In the genomic region with DNA sequence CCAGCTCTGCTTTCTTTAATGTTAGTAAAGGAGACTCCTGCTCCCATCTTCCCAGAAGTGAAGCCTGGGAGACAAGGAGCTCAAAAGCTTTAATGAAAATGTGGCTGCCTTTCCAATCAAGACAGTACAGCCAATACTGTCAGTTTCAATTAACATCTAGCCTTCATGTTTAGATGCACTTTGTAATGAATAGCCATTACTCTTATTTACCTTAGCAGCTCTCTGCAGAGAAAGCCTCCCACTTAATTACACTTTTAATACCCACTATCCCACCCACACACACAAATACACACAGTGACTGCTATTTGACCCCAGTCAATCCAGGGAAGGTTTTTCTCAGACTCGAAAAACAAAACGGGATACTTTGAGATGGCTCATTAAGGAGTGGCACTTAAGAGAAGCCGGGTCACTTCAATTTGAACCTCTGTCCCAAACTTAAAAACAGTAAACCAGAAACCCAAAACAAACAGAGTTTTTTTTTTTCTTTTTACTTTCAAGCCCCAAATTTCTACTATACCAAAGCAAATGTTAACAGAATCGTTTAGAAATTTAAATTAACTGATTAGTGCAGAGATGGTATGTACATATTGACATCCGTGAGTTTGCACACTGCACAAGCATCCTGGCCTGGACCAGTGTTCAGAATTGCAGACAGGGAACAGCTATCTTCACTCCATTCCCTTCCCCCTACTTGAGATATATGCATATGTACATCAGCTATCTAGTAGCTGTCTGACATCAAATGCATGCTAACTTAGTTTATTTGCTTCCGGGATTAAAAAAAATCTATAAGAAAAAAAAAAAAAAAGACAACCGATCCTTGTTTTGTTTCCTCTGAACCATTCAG, we compare ENCODE assay signal across 28 mouse cellular contexts.
A peak's percentile ranks its signal among the peaks of the same experiment; 100 is the strongest.
DNase-seq lines count a peak whose midpoint lies in the region; ATAC-seq and TF ChIP-seq lines count a peak whose summit lies in the region.
"Had no signal": no experiment of that assay in that cellular context is flagged by ENCODE, and none has a peak within 500 bp of the region (broad histone marks: within the 10 kb centered on the region; RNA-seq: fewer than 3 reads in every experiment).

No protein-coding gene starts in this region.

- H3K4me1 ChIP-seq in kidney, adult 2 months (ENCODE audit: control insufficient read depth, insufficient read depth, low read length): no peaks in the 10 kb centered on the region
- H3K4me1 ChIP-seq in midbrain, embryonic 12.5 days: no peaks in the 10 kb centered on the region
- H3K4me1 ChIP-seq in midbrain, embryonic 15.5 days: no peaks in the 10 kb centered on the region
- H3K4me1 ChIP-seq in embryonic facial prominence, embryonic 14.5 days (ENCODE audit: control insufficient read depth, insufficient read depth, low read length): no peaks in the 10 kb centered on the region
- no peaks in the 10 kb centered on the region for H3K4me1 ChIP-seq in neural tube, embryonic 14.5 days (ENCODE audit: control insufficient read depth, insufficient read depth, low read length)
- H3K4me1 ChIP-seq: embryonic facial prominence, embryonic 15.5 days; forebrain, embryonic 12.5 days; hindbrain, embryonic 12.5 days; limb, embryonic 15.5 days; liver, embryonic 13.5 days; megakaryocyte, embryonic 14.5 days; stomach, embryonic 15.5 days had no signal

- no peaks in the 10 kb centered on the region; the same call in 1 of the 2 replicates for H3K9me3 ChIP-seq in midbrain, embryonic 12.5 days
- H3K9me3 ChIP-seq in midbrain, embryonic 15.5 days: no peaks in the 10 kb centered on the region
- H3K9me3 ChIP-seq in embryonic facial prominence, embryonic 14.5 days (ENCODE audit: control insufficient read depth, low read length): no peaks in the 10 kb centered on the region
- H3K9me3 ChIP-seq in neural tube, embryonic 14.5 days (ENCODE audit: control insufficient read depth, low read length): no peaks in the 10 kb centered on the region
- H3K9me3 ChIP-seq: embryonic facial prominence, embryonic 15.5 days; forebrain, embryonic 12.5 days; hindbrain, embryonic 12.5 days; limb, embryonic 10.5 days; limb, embryonic 15.5 days; liver, embryonic 13.5 days; megakaryocyte, embryonic 14.5 days; stomach, embryonic 15.5 days had no signal

- DNase-seq in kidney, adult 2 months: no peak
- no peak for DNase-seq in kidney, adult 8-10 months
- DNase-seq in embryonic facial prominence, embryonic 14.5 days (ENCODE audit: low spot score): no peak
- no peak for DNase-seq in B cell, adult 2 months
- DNase-seq: adrenal gland, postnatal 25 days; cerebellum, adult 11-12 months; cerebellum, adult 9-11 months; embryo, embryonic 11 days; forebrain, postnatal 0 days; gastrocnemius, postnatal 10 days; heart, postnatal 14 days; layer of hippocampus, adult 9-11 months; liver, embryonic 13.5 days; lung, adult 18-20 months; lung, postnatal 4 days; right cerebral cortex, postnatal 25 days had no signal

- no peak for TF ChIP-seq CTCF in kidney, adult 2 months (conservative IDR thresholded peaks at IDR 0.05; ENCODE audit: insufficient read depth, insufficient read length, low read depth, low read length)

- H3K27me3 ChIP-seq in kidney, adult 2 months (replicated peaks; ENCODE audit: control insufficient read depth, insufficient read depth, low read length): no peaks in the 10 kb centered on the region
- no peaks in the 10 kb centered on the region for H3K27me3 ChIP-seq in midbrain, embryonic 12.5 days
- no peaks in the 10 kb centered on the region for H3K27me3 ChIP-seq in midbrain, embryonic 15.5 days (replicated peaks)
- no peaks in the 10 kb centered on the region for H3K27me3 ChIP-seq in embryonic facial prominence, embryonic 14.5 days (replicated peaks; ENCODE audit: control insufficient read depth, insufficient read depth, low read length)
- no peaks in the 10 kb centered on the region for H3K27me3 ChIP-seq in neural tube, embryonic 14.5 days (ENCODE audit: control insufficient read depth, insufficient read depth, low read length)
- H3K27me3 ChIP-seq: embryonic facial prominence, embryonic 15.5 days; forebrain, embryonic 12.5 days; hindbrain, embryonic 12.5 days; limb, embryonic 15.5 days; liver, embryonic 13.5 days; megakaryocyte, embryonic 14.5 days; stomach, embryonic 15.5 days had no signal

- H3K27ac ChIP-seq in kidney, adult 2 months (ENCODE audit: insufficient read depth, low read depth, low read length): peak overlapping the region; percentile 38; the same call in 1 of the 2 replicates
- no peak overlapping the region for H3K27ac ChIP-seq in midbrain, embryonic 12.5 days (replicated peaks)
- no peak overlapping the region for H3K27ac ChIP-seq in midbrain, embryonic 15.5 days
- H3K27ac ChIP-seq in embryonic facial prominence, embryonic 14.5 days (replicated peaks; ENCODE audit: low read depth, low read length): no peak overlapping the region
- H3K27ac ChIP-seq in neural tube, embryonic 14.5 days (ENCODE audit: low read depth, low read length): 0 out of 2 replicates have a peak overlapping the region, but pooled peaks have one; percentile 5
- H3K27ac ChIP-seq: embryonic facial prominence, embryonic 15.5 days; forebrain, embryonic 12.5 days; hindbrain, embryonic 12.5 days; limb, embryonic 10.5 days; limb, embryonic 15.5 days; liver, embryonic 13.5 days; stomach, embryonic 15.5 days had no signal

- H3K4me2 ChIP-seq in midbrain, embryonic 12.5 days (replicated peaks): no peak overlapping the region
- no peak overlapping the region for H3K4me2 ChIP-seq in midbrain, embryonic 15.5 days
- no peak overlapping the region for H3K4me2 ChIP-seq in embryonic facial prominence, embryonic 14.5 days (ENCODE audit: low read depth, low read length)
- H3K4me2 ChIP-seq in neural tube, embryonic 14.5 days (ENCODE audit: low read depth, low read length): no peak overlapping the region
- H3K4me2 ChIP-seq: embryonic facial prominence, embryonic 15.5 days; forebrain, embryonic 12.5 days; hindbrain, embryonic 12.5 days; limb, embryonic 15.5 days; liver, embryonic 13.5 days; stomach, embryonic 15.5 days had no signal

- H3K4me3 ChIP-seq in kidney, adult 2 months (ENCODE audit: insufficient read depth, low read depth, low read length): no peak overlapping the region
- H3K4me3 ChIP-seq in midbrain, embryonic 12.5 days: no peak overlapping the region
- no peak overlapping the region for H3K4me3 ChIP-seq in midbrain, embryonic 15.5 days
- H3K4me3 ChIP-seq in embryonic facial prominence, embryonic 14.5 days (ENCODE audit: low read depth, low read length): no peak overlapping the region
- H3K4me3 ChIP-seq in neural tube, embryonic 14.5 days (ENCODE audit: low read depth, low read length): no peak overlapping the region
- H3K4me3 ChIP-seq: embryonic facial prominence, embryonic 15.5 days; forebrain, embryonic 12.5 days; hindbrain, embryonic 12.5 days; limb, embryonic 10.5 days; limb, embryonic 15.5 days; liver, embryonic 13.5 days; megakaryocyte, embryonic 14.5 days; stomach, embryonic 15.5 days had no signal

- H3K36me3 ChIP-seq in kidney, adult 2 months (ENCODE audit: control insufficient read depth, insufficient read depth, low read length): no peaks in the 10 kb centered on the region
- H3K36me3 ChIP-seq in midbrain, embryonic 12.5 days: no peaks in the 10 kb centered on the region
- H3K36me3 ChIP-seq in midbrain, embryonic 15.5 days (replicated peaks): no peaks in the 10 kb centered on the region
- no peaks in the 10 kb centered on the region for H3K36me3 ChIP-seq in embryonic facial prominence, embryonic 14.5 days (ENCODE audit: control insufficient read depth, insufficient read depth, low read length)
- no peaks in the 10 kb centered on the region for H3K36me3 ChIP-seq in neural tube, embryonic 14.5 days (ENCODE audit: control insufficient read depth, insufficient read depth, low read length)
- H3K36me3 ChIP-seq: embryonic facial prominence, embryonic 15.5 days; forebrain, embryonic 12.5 days; hindbrain, embryonic 12.5 days; limb, embryonic 10.5 days; limb, embryonic 15.5 days; liver, embryonic 13.5 days; stomach, embryonic 15.5 days had no signal

- H3K9ac ChIP-seq in midbrain, embryonic 12.5 days (replicated peaks): no peak overlapping the region
- H3K9ac ChIP-seq in midbrain, embryonic 15.5 days: no peak overlapping the region
- no peak overlapping the region for H3K9ac ChIP-seq in embryonic facial prominence, embryonic 14.5 days (ENCODE audit: low read depth, low read length)
- H3K9ac ChIP-seq in neural tube, embryonic 14.5 days (replicated peaks; ENCODE audit: low read depth, low read length): no peak overlapping the region
- H3K9ac ChIP-seq: embryonic facial prominence, embryonic 15.5 days; forebrain, embryonic 12.5 days; forebrain, postnatal 0 days; hindbrain, embryonic 12.5 days; limb, embryonic 15.5 days; liver, embryonic 13.5 days; stomach, embryonic 15.5 days had no signal

- 45% methylated on average over 7 of the region's 7 CpGs for WGBS in kidney, adult 2 months
- 61% methylated on average over 7 of the region's 7 CpGs for WGBS in midbrain, embryonic 12.5 days
- 68% methylated on average over 7 of the region's 7 CpGs for WGBS in midbrain, embryonic 15.5 days
- 45% methylated on average over 7 of the region's 7 CpGs for WGBS in embryonic facial prominence, embryonic 14.5 days
- WGBS in neural tube, embryonic 14.5 days: 47% methylated on average over 7 of the region's 7 CpGs

- ATAC-seq in midbrain, embryonic 12.5 days (ENCODE audit: low FRiP score, low read depth): peak; percentile 16; the same call in 1 of the 2 replicates
- ATAC-seq in midbrain, embryonic 15.5 days (replicated peaks): no peak
- peak; percentile 47; the same call in 1 of the 2 replicates for ATAC-seq in embryonic facial prominence, embryonic 14.5 days (ENCODE audit: low read depth)
- 0 out of 2 replicates have a peak, but pooled peaks have one; percentile 9 for ATAC-seq in neural tube, embryonic 14.5 days (ENCODE audit: low read depth)
- ATAC-seq: forebrain, postnatal 0 days; intestine, postnatal 0 days; lung, postnatal 0 days had no signal

- no peak for TF ChIP-seq POLR2A in kidney, adult 2 months (IDR thresholded peaks at IDR 0.05; ENCODE audit: low read depth, low read length)

Comparison
In these comparisons a context has a peak if more than half of its experiments do, and no peak if none do; other contexts are left out.
1. H3K27ac ChIP-seq: peak in kidney, adult 2 months (single experiment) and neural tube, embryonic 14.5 days (single experiment); none in midbrain, embryonic 12.5 days (single experiment), midbrain, embryonic 15.5 days (single experiment) and embryonic facial prominence, embryonic 14.5 days (single experiment).